Mouse (Mus musculus) MEL (cell line): Measurements from ENCODE around the gene Olfr202.
"Not testable (repeated sequence)": the region's sequence is repeated elsewhere in the genome, so short reads cannot be mapped to it uniquely, and the experiment has no call there.

ENCODE experiments used
- CTCF ChIP-seq, 3 experiments: IDR thresholded peaks in 2 of 3; conservative IDR thresholded peaks in 1 of 3; 2 replicates each; pipeline ENCODE4 v1.5.1; 2011 to 2012; ENCODE audit warnings: low read length in 3 of 3, low read depth in 2 of 3, mild to moderate bottlenecking in 2 of 3, improper control_type of control experiment in 1 of 3, inconsistent platforms in 1 of 3, mixed read lengths in 1 of 3, moderate library complexity in 1 of 3; ENCODE audit not compliant: control insufficient read depth in 1 of 3, insufficient read depth in 1 of 3, poor library complexity in 1 of 3, severe bottlenecking in 1 of 3
- JUND ChIP-seq: IDR thresholded peaks from 2 replicates; pipeline ENCODE4 v1.6.1; 2011; ENCODE audit warnings: low read depth, mild to moderate bottlenecking, improper control_type of control experiment, low read length
- NRF1 ChIP-seq: IDR thresholded peaks from 2 replicates; pipeline ENCODE4 v1.6.1; 2014; ENCODE audit warnings: low read depth, mild to moderate bottlenecking, inconsistent platforms, low read length, improper control_type of control experiment, moderate library complexity; ENCODE audit not compliant: poor library complexity, insufficient read depth, severe bottlenecking

DNA sequence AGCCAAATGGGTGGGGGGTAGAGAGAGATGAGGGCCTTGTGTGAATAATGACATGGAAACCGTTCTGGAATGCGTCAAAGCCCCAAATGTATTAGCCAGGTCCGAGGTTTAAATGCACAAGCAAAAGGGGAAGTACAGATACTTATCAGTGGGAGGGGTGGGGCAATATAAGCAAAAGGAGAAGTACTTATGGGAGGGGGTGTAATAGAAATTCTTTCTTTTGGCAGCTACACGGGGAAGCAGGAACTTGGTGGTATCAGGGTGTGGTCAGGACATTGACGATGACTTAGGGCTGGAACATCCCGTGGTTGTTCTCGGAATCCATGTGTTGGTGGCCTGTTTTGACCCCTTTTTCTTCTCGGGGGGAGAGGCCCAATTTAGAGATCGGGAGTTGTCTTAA lies 983 bp upstream of the Olfr202 start:
- TF ChIP-seq CTCF (IDR thresholded peaks at IDR 0.05 in 2 of 3, conservative IDR thresholded peaks at IDR 0.05 in 1 of 3; ENCODE audit: control insufficient read depth in 1 of 3, insufficient read depth in 1 of 3, low read depth in 2 of 3, low read length in 3 of 3, poor library complexity in 1 of 3, severe bottlenecking in 1 of 3); NRF1; JUND: not testable (repeated sequence)
